Mouse (Mus musculus): ENCODE data around the gene Slc10a2.
"Not testable (repeated sequence)": the region's sequence is repeated elsewhere in the genome, so short reads cannot be mapped to it uniquely, and the experiment has no call there.

Gene Slc10a2

DNA sequence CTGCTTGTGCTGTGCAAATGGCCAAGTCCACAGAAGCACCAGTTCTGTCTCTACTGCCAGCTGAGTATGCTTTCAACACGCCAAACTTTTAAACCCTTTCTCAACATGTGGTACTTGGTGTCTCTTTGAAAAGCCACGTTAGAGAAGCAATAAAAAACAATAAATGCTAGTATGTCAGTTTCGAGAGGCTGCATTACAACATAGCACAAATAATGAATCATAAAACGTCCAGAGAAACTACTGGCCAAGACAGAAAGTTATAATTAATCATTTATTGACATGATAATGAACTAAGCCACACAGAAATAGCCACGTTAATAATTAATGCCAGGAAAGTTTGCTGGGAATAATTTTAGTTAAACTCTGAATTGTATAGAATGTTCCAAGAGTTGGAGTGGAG is at the start of gene Slc10a2:
Slc10a2 (minus strand) TSS at position 166 of the 400 bp plus-strand sequence.
- no peak for ATAC-seq (ENCODE audit: insufficient number of reproducible peaks, low FRiP score, low TSS enrichment)

DNA sequence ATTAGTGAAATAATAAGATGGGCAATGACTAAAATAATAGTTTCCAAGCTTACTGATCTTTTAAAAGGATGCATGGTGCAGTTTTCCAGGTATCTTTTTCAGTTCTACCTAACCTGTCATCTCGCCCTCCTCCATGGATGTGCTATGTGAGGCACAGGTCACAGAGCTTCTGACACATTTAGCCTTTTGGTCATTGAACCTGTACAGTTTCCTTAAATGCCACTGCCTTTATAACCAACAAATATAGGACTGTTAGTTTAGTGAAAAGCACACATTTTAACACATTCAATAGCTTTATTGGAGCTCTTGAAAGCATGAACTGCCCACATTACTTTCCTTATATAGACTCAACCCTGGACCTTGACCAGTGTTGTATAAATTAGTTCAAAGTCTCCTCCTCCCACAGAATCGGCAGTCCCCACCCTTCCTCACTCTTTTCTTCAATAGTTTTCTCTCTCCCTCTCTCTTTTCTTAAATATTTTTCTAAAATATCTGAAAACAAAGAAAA is 24.2 kb upstream of the Slc10a2 start:
- ATAC-seq (ENCODE audit: insufficient number of reproducible peaks, low FRiP score, low TSS enrichment), result no peak

- no peak for ATAC-seq (ENCODE audit: insufficient number of reproducible peaks, low FRiP score, low TSS enrichment)
These were observed 1.7 kb upstream of the Slc10a2 start for GRCm38 (mm10) chr8:5106855-5107254.

GRCm38 (mm10) chr8:5095392-5095791 is 9.8 kb downstream of the Slc10a2 start:
- no peak for ATAC-seq (ENCODE audit: insufficient number of reproducible peaks, low FRiP score, low TSS enrichment)

GRCm38 (mm10) chr8:5093991-5094390 is 11.2 kb downstream of the Slc10a2 start:
- not testable (repeated sequence) for ATAC-seq (ENCODE audit: insufficient number of reproducible peaks, low FRiP score, low TSS enrichment)

- ATAC-seq (ENCODE audit: insufficient number of reproducible peaks, low FRiP score, low TSS enrichment), result no peak
These were observed 31.4 kb downstream of the Slc10a2 start for GRCm38 (mm10) chr8:5073654-5074293.

DNA sequence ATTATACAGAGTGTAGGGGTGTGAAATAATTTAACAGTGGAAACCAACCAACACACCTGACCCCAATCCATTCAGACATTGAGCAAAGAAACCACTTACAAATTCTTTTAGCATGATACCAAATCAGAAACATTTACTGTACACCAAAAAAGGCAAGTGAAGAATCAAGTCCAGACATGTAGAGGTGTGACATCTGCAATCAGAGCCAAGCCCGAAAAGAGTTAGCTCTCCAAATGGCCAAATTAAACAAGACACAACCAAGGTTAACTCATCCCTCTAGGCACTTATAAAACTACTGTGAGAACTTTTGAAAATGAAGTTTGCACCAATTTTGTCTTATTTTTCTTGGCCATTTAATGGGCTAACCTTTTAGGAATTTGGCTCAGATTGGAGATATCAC is 46.3 kb downstream of the Slc10a2 start:
- ATAC-seq (ENCODE audit: insufficient number of reproducible peaks, low FRiP score, low TSS enrichment), result no peak

DNA sequence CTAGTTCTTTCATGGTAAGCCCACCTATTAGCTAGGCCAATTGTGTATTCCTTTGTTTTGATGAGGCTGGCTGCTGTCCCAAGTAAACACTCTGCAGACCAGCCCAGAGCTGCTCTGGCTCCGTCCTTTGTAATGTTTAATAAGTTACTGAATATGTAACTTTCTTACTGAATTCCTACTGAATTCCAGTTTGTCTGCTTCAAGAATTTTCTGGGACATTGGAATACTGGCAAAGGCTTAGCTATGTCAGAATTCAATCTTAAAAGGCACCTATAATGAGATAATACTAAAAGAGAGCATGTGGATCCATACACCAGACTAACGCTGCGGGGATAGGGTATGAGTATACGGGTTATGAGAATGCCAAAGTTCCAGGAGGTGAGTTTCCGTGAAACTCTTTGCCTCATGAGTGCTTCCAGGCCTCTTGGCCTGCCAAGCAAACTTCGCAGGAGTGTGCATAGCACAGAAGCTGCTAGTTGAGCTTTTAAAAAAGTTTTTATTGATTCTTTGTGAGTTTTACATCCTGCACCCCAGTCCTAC is 60.7 kb downstream of the Slc10a2 start:
- ATAC-seq (ENCODE audit: insufficient number of reproducible peaks, low FRiP score, low TSS enrichment), result not testable (repeated sequence)

- ATAC-seq (ENCODE audit: insufficient number of reproducible peaks, low FRiP score, low TSS enrichment), result no peak
These were observed 66.2 kb downstream of the Slc10a2 start for GRCm38 (mm10) chr8:5038811-5039561.
